Mouse (Mus musculus) heart, embryonic 11.5 days (tissue): Measurements from ENCODE around the gene Abcf2. TPM values are rescaled to one million over a fixed set of nuclear protein-coding genes. Genes with fewer than 3 reads are reported as not detected.

ENCODE experiments used
- ATAC-seq: fragments of 200-750 bp; cut with Nextera tagmentation; replicated peaks from 2 replicates; pipeline ENCODE4 v1.8.0; 2017; ENCODE audit warnings: moderate library complexity; ENCODE audit not compliant: insufficient number of reproducible peaks, low FRiP score, low TSS enrichment
- H3K27ac ChIP-seq: fragments of 300-500 bp; sonication (generic); 2 replicates; pipeline ENCODE4 v1.5.1; 2014; ENCODE audit warnings: mild to moderate bottlenecking, low read depth, low read length
- H3K27me3 ChIP-seq: fragments of 300-500 bp; sonication (generic); 2 replicates; pipeline ENCODE4 v1.6.1; 2014; ENCODE audit warnings: mild to moderate bottlenecking, low read length, mixed read lengths; ENCODE audit not compliant: control insufficient read depth, insufficient read depth
- H3K36me3 ChIP-seq: fragments of 300-500 bp; sonication (generic); 2 replicates; pipeline ENCODE4 v1.6.1; 2014; ENCODE audit warnings: mild to moderate bottlenecking, low read length, moderate library complexity, mixed read lengths; ENCODE audit not compliant: control insufficient read depth, insufficient read depth
- H3K4me1 ChIP-seq: fragments of 300-500 bp; sonication (generic); 2 replicates; pipeline ENCODE4 v1.6.1; 2014; ENCODE audit warnings: low read length; ENCODE audit not compliant: control insufficient read depth, insufficient read depth
- H3K4me2 ChIP-seq: fragments of 300-500 bp; sonication (generic); 2 replicates; pipeline ENCODE4 v1.6.1; 2014; ENCODE audit warnings: mild to moderate bottlenecking, moderate library complexity
- H3K4me3 ChIP-seq: fragments of 300-500 bp; sonication (generic); 2 replicates; pipeline ENCODE4 v1.5.1; 2014; ENCODE audit warnings: low read depth, low read length
- H3K9ac ChIP-seq: fragments of 300-500 bp; sonication (generic); 2 replicates; pipeline ENCODE4 v1.6.1; 2014; ENCODE audit warnings: mild to moderate bottlenecking, low read depth, low read length, moderate library complexity
- H3K9me3 ChIP-seq: fragments of 300-500 bp; sonication (generic); replicated peaks from 2 replicates; pipeline ENCODE4 v1.6.1; 2016; ENCODE audit warnings: low read length; ENCODE audit not compliant: control insufficient read depth
- WGBS: fragments of 180-500 bp; shearing (Covaris S2); extraction: QIAGEN DNeasy Blood & Tissue Kit; methylation state at CpG from one replicate; pipeline ENCODE4 v1.1.7; 2014; ENCODE audit not compliant: insufficient replicate concordance; 5-methylcytosine and 5-hydroxymethylcytosine counted together
- microRNA counts: library from miRNA; unstranded; fragments of <30 nt; microRNA quantifications from one replicate; lab custom pipeline; 2015
- microRNA-seq: library from miRNA; unstranded; fragments of <30 nt; microRNA quantifications from one replicate; pipeline ENCODE4, GENCODE M21; 2016; ENCODE audit warnings: borderline number of aligned reads
- polyA plus RNA-seq: library from polyadenylated mRNA; unstranded; fragments of >200 nt; fragmentation: Nextera tagmentation; extraction: Ambion mirVana; gene quantifications from 2 replicates; pipeline ENCODE4 v1.2.1, GENCODE M21; 2014

Gene Abcf2
- polyA plus RNA-seq, 1 experiment from 2014 or later: 78.6 TPM

DNA sequence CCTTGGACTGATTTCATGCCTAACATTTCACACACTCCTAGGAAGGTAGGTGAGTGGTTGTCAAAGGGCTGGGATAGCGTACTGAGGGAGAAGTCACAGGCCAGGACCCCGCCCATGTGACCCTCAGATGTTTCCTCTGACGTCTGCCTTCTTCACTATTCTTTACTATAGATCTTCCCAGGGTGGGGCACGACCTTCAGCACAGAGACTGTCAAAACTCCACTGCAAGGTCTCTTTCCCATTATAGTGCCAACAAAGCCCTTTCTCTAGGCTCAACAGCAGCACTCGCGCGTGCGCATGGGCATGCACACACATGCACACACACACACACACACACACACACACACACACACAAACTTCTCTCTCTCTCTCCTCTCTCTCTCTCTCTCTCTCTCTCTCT, 53.5 kb downstream of the Abcf2 start:
- ATAC-seq: no peak
- 55% methylated on average over 8 of the region's 8 CpGs for WGBS

DNA sequence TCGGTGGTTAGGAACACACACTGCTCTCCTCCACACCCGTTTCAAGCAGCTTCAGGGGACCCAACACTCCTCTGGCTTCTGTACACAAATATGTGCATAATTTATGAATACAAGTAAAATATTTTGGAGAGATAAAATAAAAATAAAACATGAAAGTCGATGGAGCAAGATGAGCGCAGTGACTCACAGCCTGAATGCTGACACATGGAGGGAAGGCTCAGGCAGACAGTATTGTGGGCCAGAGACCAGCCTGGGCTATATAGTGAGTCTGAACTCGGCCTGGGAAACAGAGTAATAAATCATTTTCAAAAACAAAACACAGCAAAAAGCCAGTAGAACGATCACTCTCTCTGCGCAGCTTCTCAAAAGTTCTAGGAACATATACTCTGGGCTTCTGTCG, 55.9 kb downstream of the Abcf2 start:
- Histone ChIP-seq H3K9ac (no peak overlapping the region), H3K4me2 (no peak overlapping the region), H3K27ac (no peak overlapping the region), H3K9me3 (no peaks in the 10 kb centered on the region), H3K36me3 (no peaks in the 10 kb centered on the region), H3K27me3 (peaks cover 51% of the 10 kb centered on the region), H3K4me3 (no peak overlapping the region), H3K4me1 (peaks cover 4% of the 10 kb centered on the region; the same call in 1 of the 2 replicates)
- ATAC-seq: no peak
- 63% methylated on average over 8 of the region's 8 CpGs for WGBS

More for the DNA sequence above, 53.5 kb downstream of the Abcf2 start:
- no peak overlapping the region for H3K27ac ChIP-seq
- no peaks in the 10 kb centered on the region for H3K9me3 ChIP-seq
- peaks cover 75% of the 10 kb centered on the region for H3K27me3 ChIP-seq
- no peak overlapping the region for H3K4me3 ChIP-seq
- no peak overlapping the region for H3K9ac ChIP-seq
- H3K36me3 ChIP-seq: no peaks in the 10 kb centered on the region
- peaks cover 8% of the 10 kb centered on the region for H3K4me1 ChIP-seq
- H3K4me2 ChIP-seq: no peak overlapping the region

MicroRNA genes within 50 kb of the gene (microRNA counts, 519-probe panel; counts per million panel counts)
- microRNA mmu-miR-671-3p (lab: Ali Mortazavi, UCI) (32.2 counts per million), microRNA mmu-miR-671-5p (lab: Ali Mortazavi, UCI) (32.2 counts per million)

Small RNA genes within 50 kb of the gene (microRNA-seq; reads per million reads assigned to microRNA genes)
- 372 reads per million, percentile 77 among the genes with 10 or more reads in this experiment for gene Mir671

Other genes starting within 250 kb of the Abcf2 start
- gene Kcnh2, start 225.9 kb downstream of the Abcf2 start, polyA plus RNA-seq: 19.4 and 20.8 TPM in 2 replicates
- gene Nos3, start 212.7 kb downstream of the Abcf2 start, polyA plus RNA-seq: 21.5 and 30.4 TPM in 2 replicates
- 0.49 and 1.5 TPM in 2 replicates for gene Atg9b, start 185.3 kb downstream of the Abcf2 start, polyA plus RNA-seq
- gene Abcb8, start 183.8 kb downstream of the Abcf2 start, polyA plus RNA-seq: 44.6 and 53.1 TPM in 2 replicates
- 0.20 TPM in 1 of 2 replicates, not detected in the other for gene Asic3, start 164.1 kb downstream of the Abcf2 start, polyA plus RNA-seq
- gene Cdk5, start 153.9 kb downstream of the Abcf2 start, polyA plus RNA-seq: 34.0 and 36.2 TPM in 2 replicates
- 17.7 and 17.9 TPM in 2 replicates for gene Slc4a2, start 153.6 kb downstream of the Abcf2 start, polyA plus RNA-seq
- gene Fastk, start 132.2 kb downstream of the Abcf2 start, polyA plus RNA-seq: 158 and 165 TPM in 2 replicates
- 21.5 and 22.6 TPM in 2 replicates for gene Tmub1, start 129.6 kb downstream of the Abcf2 start, polyA plus RNA-seq
- gene Agap3, start 125.3 kb downstream of the Abcf2 start, polyA plus RNA-seq: 24.6 and 28.8 TPM in 2 replicates
- 0.04 TPM in 1 of 2 replicates, not detected in the other for gene Gbx1, start 50.3 kb downstream of the Abcf2 start, polyA plus RNA-seq
- 3.2 and 3.4 TPM in 2 replicates for gene Asb10, start 36.5 kb downstream of the Abcf2 start, polyA plus RNA-seq
- gene 4931409K22Rik, start 20.7 kb downstream of the Abcf2 start, polyA plus RNA-seq: not detected in 2 replicates
- gene Chpf2, start 9.3 kb upstream of the Abcf2 start, polyA plus RNA-seq: 8.1 and 9.8 TPM in 2 replicates
- gene Smarcd3, start 46.9 kb upstream of the Abcf2 start, polyA plus RNA-seq: 73.2 and 76.1 TPM in 2 replicates
- gene Nub1, start 108.1 kb upstream of the Abcf2 start, polyA plus RNA-seq: 28.2 and 30.7 TPM in 2 replicates
- gene Wdr86, start 153.3 kb upstream of the Abcf2 start, polyA plus RNA-seq: 11.5 and 13.6 TPM in 2 replicates
- gene Crygn, start 180.5 kb upstream of the Abcf2 start, polyA plus RNA-seq: 2.8 and 3.5 TPM in 2 replicates